Mouse (Mus musculus): ENCODE data around the gene Vmn1r40.

DNA sequence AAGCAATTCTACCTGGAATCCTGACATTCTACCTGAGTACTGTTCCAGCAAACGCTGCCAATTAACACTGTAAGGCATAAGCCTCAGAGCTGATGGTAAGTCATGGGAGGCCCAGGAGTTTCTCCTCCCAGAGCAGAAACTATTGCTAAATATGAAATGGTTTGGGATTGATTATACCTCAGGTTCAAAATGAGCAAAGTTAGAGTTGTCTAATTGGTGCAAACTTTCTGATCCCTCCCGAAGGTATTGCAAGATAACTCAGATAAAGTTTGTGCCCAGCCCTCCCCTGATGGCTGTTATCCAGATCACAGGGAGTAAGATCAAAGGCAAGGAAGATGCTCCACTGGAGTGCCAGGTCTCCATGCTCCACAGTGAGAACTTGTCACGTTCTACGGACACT, at the start of gene Vmn1r40:
- no peak for TF ChIP-seq CTCF (IDR thresholded peaks at IDR 0.05; ENCODE audit: extremely low read depth, insufficient read depth, low read length)
- no peak for TF ChIP-seq POLR2A (IDR thresholded peaks at IDR 0.05; ENCODE audit: extremely low read depth, insufficient read depth, low read length)
